Mouse (Mus musculus): ENCODE results near the gene 6430628N08Rik. TPM values are rescaled to one million over a fixed set of nuclear protein-coding genes. Genes with fewer than 3 reads are reported as not detected.

The 6430628N08Rik gene
- total RNA-seq, 2 experiments from 2014 or later: not detected

DNA sequence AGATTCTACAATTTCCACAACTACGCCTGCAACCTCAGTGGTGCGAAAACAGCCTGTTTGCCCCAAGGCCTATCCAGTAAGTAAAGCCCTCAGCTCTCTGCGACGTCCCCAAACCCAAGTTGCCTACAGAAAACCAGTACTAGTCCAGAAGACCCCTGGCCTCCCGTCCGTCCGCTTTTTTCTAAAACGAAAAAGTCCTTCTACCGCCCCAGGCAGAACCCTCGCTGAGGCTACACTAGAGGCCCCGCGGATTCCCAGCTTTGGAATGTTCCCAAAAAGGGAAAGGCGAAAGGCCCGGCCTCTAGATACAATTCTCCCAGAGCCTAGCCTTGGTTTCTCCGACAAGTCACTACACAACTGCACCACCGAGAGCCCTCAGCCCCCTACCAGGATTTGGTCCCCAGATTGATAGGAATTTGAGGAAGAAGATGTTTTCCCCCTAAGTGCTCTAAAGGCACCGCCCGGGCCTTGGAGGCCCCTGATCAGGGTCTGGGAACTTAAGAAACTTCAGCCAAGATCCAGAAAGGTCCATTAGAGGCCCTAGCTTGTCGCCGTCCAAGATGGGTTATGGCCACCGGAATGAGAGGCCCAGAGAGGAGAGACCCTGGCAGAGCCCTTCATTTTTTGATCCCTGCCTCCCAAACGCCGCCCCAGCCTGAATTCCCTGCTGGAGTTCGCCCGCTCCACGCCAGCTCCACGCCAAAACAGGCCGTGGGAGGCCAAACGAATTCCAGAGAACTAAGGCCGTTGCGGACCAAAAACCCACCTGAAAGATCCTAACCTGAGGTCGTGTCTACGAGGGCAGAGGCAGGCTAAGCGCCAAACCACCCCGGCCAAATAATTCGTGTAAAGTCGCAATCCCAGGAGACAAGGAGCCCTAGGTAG, 48.1 kb downstream of the 6430628N08Rik start:
- DNase-seq (ENCODE audit: low spot score in 2 of 2): no peak

- DNase-seq (ENCODE audit: low spot score in 2 of 2): no peak
These were observed 49.0 kb downstream of the 6430628N08Rik start, which contains the start of gene Dmbx1 for GRCm38 (mm10) chr4:115939295-115940102. TSS of gene Dmbx1 (minus strand) at chr4:115939926.

GRCm38 (mm10) chr4:115940681-115941080, 50.2 kb downstream of the 6430628N08Rik start:
- no peak for DNase-seq (ENCODE audit: low spot score in 2 of 2)

DNA sequence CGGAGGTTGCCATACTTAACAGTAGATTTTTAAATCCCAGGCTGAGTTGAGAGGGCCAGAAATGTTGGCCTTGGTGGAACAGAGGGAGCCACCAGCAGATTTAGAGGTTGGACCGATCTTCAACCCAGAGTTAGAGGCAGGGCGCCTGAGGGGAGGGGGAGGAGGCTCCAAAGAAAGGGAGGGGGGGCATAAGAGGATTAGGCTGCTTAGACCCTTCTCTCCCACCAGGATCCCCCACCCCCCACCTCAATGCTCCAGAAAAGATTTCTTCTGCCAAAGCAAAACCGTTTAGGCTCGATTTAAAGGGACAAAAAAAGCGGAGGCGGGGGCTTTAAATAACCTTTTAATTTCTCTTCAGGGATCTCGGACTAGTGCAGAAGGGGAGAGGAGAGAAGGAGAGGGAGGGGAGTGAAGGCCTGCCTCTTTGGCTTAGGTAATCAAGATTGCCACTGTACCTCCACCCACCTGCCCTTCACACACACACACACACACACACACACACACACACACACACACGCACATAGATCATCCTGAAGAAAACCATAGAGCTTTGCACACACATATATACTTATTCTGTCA, 50.9 kb downstream of the 6430628N08Rik start:
- DNase-seq (ENCODE audit: low spot score in 2 of 2): no peak

- no peak for DNase-seq (ENCODE audit: low spot score in 2 of 2)
These were observed 53.3 kb downstream of the 6430628N08Rik start for GRCm38 (mm10) chr4:115943669-115944314.

Other genes with a start within 250 kb of the 6430628N08Rik start
- 1 to 10 TPM; 1.9 to 3.0 TPM for gene Cyp4b1, start 242.9 kb upstream of the 6430628N08Rik start, total RNA-seq (2021)
- gene Efcab14, start 152.9 kb upstream of the 6430628N08Rik start, total RNA-seq (2021): 10 to 100 TPM; 36.5 to 40.3 TPM
- gene Tex38, start 109.6 kb upstream of the 6430628N08Rik start, total RNA-seq (2021): 1 to 10 TPM; 1.0 to 1.1 TPM
- 10 to 100 TPM; 30.3 to 32.0 TPM for gene Atpaf1, start 105.9 kb upstream of the 6430628N08Rik start, total RNA-seq (2021)
- gene Mob3c, start 62.6 kb upstream of the 6430628N08Rik start, total RNA-seq (2021): 1 to 10 TPM; 5.5 to 8.1 TPM
- 10 to 100 TPM; 45.8 to 47.8 TPM for gene Mknk1, start 51.5 kb upstream of the 6430628N08Rik start, total RNA-seq (2021)
- not detected for gene Kncn, start 6.3 kb upstream of the 6430628N08Rik start, total RNA-seq (2021)
- not detected for gene Dmbx1, start 49.3 kb downstream of the 6430628N08Rik start, total RNA-seq (2021)
- under 1 TPM; 0.15 to 0.57 TPM for gene Faah, start 127.3 kb downstream of the 6430628N08Rik start, total RNA-seq (2021)
- gene Nsun4, start 163.2 kb downstream of the 6430628N08Rik start, total RNA-seq (2021): 10 to 100 TPM; 15.0 TPM
- gene Uqcrh, start 184.4 kb downstream of the 6430628N08Rik start, total RNA-seq (2021): 100 to 1,000 TPM; 735 to 767 TPM
- gene Lrrc41, start 184.6 kb downstream of the 6430628N08Rik start, total RNA-seq (2021): 10 to 100 TPM; 44.2 to 44.8 TPM
- 1 to 10 TPM; 5.3 to 6.6 TPM for gene Rad54l, start 233.0 kb downstream of the 6430628N08Rik start, total RNA-seq (2021)
- gene Pomgnt1, start 233.2 kb downstream of the 6430628N08Rik start, total RNA-seq (2021): 10 to 100 TPM; 56.4 to 56.9 TPM